Comparison of ENCODE assay signal across 10 mouse cellular contexts in the genomic region with DNA sequence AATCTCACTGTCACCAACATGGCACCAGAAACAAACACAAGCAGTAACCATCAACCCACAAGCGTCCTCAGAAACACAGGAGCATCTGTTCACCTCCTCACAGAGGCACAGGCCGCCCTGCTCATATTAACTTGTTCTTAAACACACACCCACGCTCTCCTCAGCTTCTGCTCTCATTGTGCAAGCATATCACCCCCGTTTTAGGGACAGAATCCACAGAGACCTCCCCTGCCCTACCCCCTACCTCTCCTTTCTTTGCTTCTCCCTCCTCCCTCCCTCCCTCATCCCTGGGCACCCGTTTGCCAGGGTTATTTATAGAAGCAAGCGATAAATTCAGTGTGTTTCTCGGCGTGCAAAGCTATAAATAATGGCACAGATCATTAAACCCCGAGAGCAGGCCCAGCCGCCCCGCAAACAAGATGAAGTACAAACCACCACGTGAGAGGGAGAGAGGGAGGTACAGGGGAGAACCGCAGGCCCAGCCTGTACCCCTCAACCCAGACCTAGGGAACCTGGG. TPM values are rescaled to one million over a fixed set of nuclear protein-coding genes. Genes with fewer than 3 reads are reported as not detected.
A peak's percentile ranks its signal among the peaks of the same experiment; 100 is the strongest.
DNase-seq lines count a peak whose midpoint lies in the region; ATAC-seq lines count a peak whose summit lies in the region.
"Had no signal": no experiment of that assay in that cellular context is flagged by ENCODE, and none has a peak within 500 bp of the region (broad histone marks: within the 10 kb centered on the region; RNA-seq: fewer than 3 reads in every experiment).

No protein-coding gene starts in this region.

- peaks cover 27% of the 10 kb centered on the region for H3K4me1 ChIP-seq in midbrain, embryonic 13.5 days (replicated peaks)
- peaks cover 11% of the 10 kb centered on the region; the same call in 1 of the 2 replicates for H3K4me1 ChIP-seq in midbrain, embryonic 11.5 days (ENCODE audit: control insufficient read depth, insufficient read depth, low read length)
- peaks cover 5% of the 10 kb centered on the region for H3K4me1 ChIP-seq in hindbrain, embryonic 11.5 days (replicated peaks; ENCODE audit: control insufficient read depth, insufficient read depth, low read length)
- 0 out of 2 replicates have a peak, but pooled peaks cover 2% of the 10 kb centered on the region for H3K4me1 ChIP-seq in intestine, embryonic 16.5 days (ENCODE audit: control insufficient read depth, insufficient read depth, low read length)

- no peak overlapping the region for H3K9ac ChIP-seq in midbrain, embryonic 13.5 days (replicated peaks)
- no peak overlapping the region for H3K9ac ChIP-seq in midbrain, embryonic 11.5 days (ENCODE audit: low read length)
- H3K9ac ChIP-seq in hindbrain, embryonic 11.5 days (ENCODE audit: low read depth, low read length), result no peak overlapping the region
- H3K9ac ChIP-seq in intestine, embryonic 16.5 days (ENCODE audit: low read depth, low read length), result no peak overlapping the region
- H3K9ac ChIP-seq: limb, embryonic 15.5 days had no signal

- H3K9me3 ChIP-seq in midbrain, embryonic 13.5 days, result 0 out of 2 replicates have a peak, but pooled peaks cover 3% of the 10 kb centered on the region
- H3K9me3 ChIP-seq in midbrain, embryonic 11.5 days (ENCODE audit: control insufficient read depth, low read length), result no peaks in the 10 kb centered on the region
- no peaks in the 10 kb centered on the region for H3K9me3 ChIP-seq in hindbrain, embryonic 11.5 days (ENCODE audit: control insufficient read depth, low read length)
- no peaks in the 10 kb centered on the region for H3K9me3 ChIP-seq in intestine, embryonic 16.5 days (ENCODE audit: control insufficient read depth, low read length)
- H3K9me3 ChIP-seq: limb, embryonic 15.5 days had no signal

- peaks cover 64% of the 10 kb centered on the region for H3K27me3 ChIP-seq in midbrain, embryonic 13.5 days
- no peaks in the 10 kb centered on the region; the same call in none of the 2 replicates for H3K27me3 ChIP-seq in midbrain, embryonic 11.5 days (ENCODE audit: control insufficient read depth, insufficient read depth, low read length)
- H3K27me3 ChIP-seq in hindbrain, embryonic 11.5 days (ENCODE audit: control insufficient read depth, insufficient read depth, low read length), result peaks cover 6% of the 10 kb centered on the region; the same call in 1 of the 2 replicates
- H3K27me3 ChIP-seq in intestine, embryonic 16.5 days (replicated peaks; ENCODE audit: control insufficient read depth, insufficient read depth, low read length), result peaks cover 13% of the 10 kb centered on the region; the same call in 1 of the 2 replicates

- H3K27ac ChIP-seq in midbrain, embryonic 13.5 days, result peak overlapping the region; percentile 68
- no peak overlapping the region for H3K27ac ChIP-seq in midbrain, embryonic 11.5 days (ENCODE audit: low read depth, low read length)
- peak overlapping the region; percentile 82 for H3K27ac ChIP-seq in hindbrain, embryonic 11.5 days (ENCODE audit: low read depth, low read length)
- no peak overlapping the region for H3K27ac ChIP-seq in intestine, embryonic 16.5 days (ENCODE audit: low read length)
- H3K27ac ChIP-seq: limb, embryonic 15.5 days had no signal

- H3K4me3 ChIP-seq in midbrain, embryonic 13.5 days (replicated peaks), result no peak overlapping the region
- no peak overlapping the region for H3K4me3 ChIP-seq in midbrain, embryonic 11.5 days (ENCODE audit: low read depth, low read length)
- no peak overlapping the region for H3K4me3 ChIP-seq in hindbrain, embryonic 11.5 days (ENCODE audit: low read depth, low read length)
- H3K4me3 ChIP-seq in intestine, embryonic 16.5 days (ENCODE audit: low read length), result no peak overlapping the region
- H3K4me3 ChIP-seq: limb, embryonic 15.5 days had no signal

- whole genome bisulfite sequencing in midbrain, embryonic 13.5 days, result 32% methylated on average over 13 of the region's 13 CpGs
- 53% methylated on average over 13 of the region's 13 CpGs for WGBS in midbrain, embryonic 11.5 days
- WGBS in hindbrain, embryonic 11.5 days, result 35% methylated on average over 13 of the region's 13 CpGs
- WGBS in intestine, embryonic 16.5 days, result 27% methylated on average over 13 of the region's 13 CpGs

- intact Hi-C loops in left cerebral cortex, postnatal 14 days (cut with DNase I), result no loop called here

- no peak for ATAC-seq in midbrain, embryonic 13.5 days
- ATAC-seq in midbrain, embryonic 11.5 days (ENCODE audit: low FRiP score), result no peak
- no peak for ATAC-seq in hindbrain, embryonic 11.5 days (ENCODE audit: low FRiP score)
- no peak for ATAC-seq in intestine, embryonic 16.5 days
- no peak for ATAC-seq in megakaryocyte progenitor cell, adult 5-6 weeks (replicated peaks; ENCODE audit: poor library complexity)

- no peak overlapping the region for H3K4me2 ChIP-seq in midbrain, embryonic 13.5 days (replicated peaks)
- no peak overlapping the region for H3K4me2 ChIP-seq in midbrain, embryonic 11.5 days
- H3K4me2 ChIP-seq in hindbrain, embryonic 11.5 days (replicated peaks; ENCODE audit: low read depth, low read length), result no peak overlapping the region
- H3K4me2 ChIP-seq in intestine, embryonic 16.5 days (ENCODE audit: low read depth, low read length), result no peak overlapping the region
- H3K4me2 ChIP-seq: limb, embryonic 15.5 days had no signal

- DNase-seq in midbrain, embryonic 11.5 days (ENCODE audit: low spot score, missing footprints), result no peak
- DNase-seq in hindbrain, embryonic 11.5 days (ENCODE audit: low spot score), result no peak
- DNase-seq in left cerebral cortex, postnatal 14 days (ENCODE audit: low spot score in 2 of 2), result peak; percentile 63 to 87
- peak; percentile 85 for DNase-seq in telencephalon, adult 2 months (ENCODE audit: low read depth, low spot score)
- no peak for DNase-seq in retina, embryonic 14.5 days (ENCODE audit: low spot score)

- no peaks in the 10 kb centered on the region for H3K36me3 ChIP-seq in midbrain, embryonic 13.5 days
- no peaks in the 10 kb centered on the region for H3K36me3 ChIP-seq in midbrain, embryonic 11.5 days (ENCODE audit: control insufficient read depth, insufficient read depth, low read length)
- no peaks in the 10 kb centered on the region for H3K36me3 ChIP-seq in hindbrain, embryonic 11.5 days (ENCODE audit: control insufficient read depth, insufficient read depth, low read length)
- H3K36me3 ChIP-seq in intestine, embryonic 16.5 days (ENCODE audit: control insufficient read depth, insufficient read depth, low read length), result no peaks in the 10 kb centered on the region
- H3K36me3 ChIP-seq: G1E; limb, embryonic 15.5 days had no signal

RNA-seq across cellular contexts. Expression of a gene that starts 31.4 kb away (rescaled TPM):
- 26.8 and 27.7 TPM in 2 replicates for polyA plus RNA-seq in midbrain, embryonic 13.5 days (2015; fragmentation: Nextera tagmentation; extraction: Ambion mirVana)
- polyA plus RNA-seq in midbrain, embryonic 11.5 days (2014; fragmentation: Nextera tagmentation; extraction: Ambion mirVana), result 26.5 and 27.2 TPM in 2 replicates
- 23.9 and 35.8 TPM in 2 replicates for polyA plus RNA-seq in hindbrain, embryonic 11.5 days (2014; fragmentation: Nextera tagmentation; extraction: Ambion mirVana)
- 10 to 100 TPM; 16.2 to 17.4 TPM for total RNA-seq in left cerebral cortex, postnatal 14 days (2021)
- 20.2 and 22.1 TPM in 2 replicates for polyA plus RNA-seq in intestine, embryonic 16.5 days (2015; fragmentation: Nextera tagmentation; extraction: Ambion mirVana)
- 2.1 and 4.5 TPM in 2 replicates for total RNA-seq in megakaryocyte progenitor cell, adult 5-6 weeks (2015)
- total RNA-seq in megakaryocyte progenitor cell, adult 5-6 weeks (2017), result 3.8 and 4.2 TPM in 2 replicates

Comparison
In these comparisons a context has a peak if more than half of its experiments do, and no peak if none do; other contexts are left out.
1. H3K27ac ChIP-seq: peak in midbrain, embryonic 13.5 days (single experiment) and hindbrain, embryonic 11.5 days (single experiment); none in midbrain, embryonic 11.5 days (single experiment) and intestine, embryonic 16.5 days (single experiment).
2. DNase-seq: peak in left cerebral cortex, postnatal 14 days (2 of 2) and telencephalon, adult 2 months (single experiment); none in midbrain, embryonic 11.5 days (single experiment), hindbrain, embryonic 11.5 days (single experiment) and retina, embryonic 14.5 days (single experiment).